Mouse (Mus musculus): ENCODE measurements around the gene Atxn10.

Gene Atxn10

DNA sequence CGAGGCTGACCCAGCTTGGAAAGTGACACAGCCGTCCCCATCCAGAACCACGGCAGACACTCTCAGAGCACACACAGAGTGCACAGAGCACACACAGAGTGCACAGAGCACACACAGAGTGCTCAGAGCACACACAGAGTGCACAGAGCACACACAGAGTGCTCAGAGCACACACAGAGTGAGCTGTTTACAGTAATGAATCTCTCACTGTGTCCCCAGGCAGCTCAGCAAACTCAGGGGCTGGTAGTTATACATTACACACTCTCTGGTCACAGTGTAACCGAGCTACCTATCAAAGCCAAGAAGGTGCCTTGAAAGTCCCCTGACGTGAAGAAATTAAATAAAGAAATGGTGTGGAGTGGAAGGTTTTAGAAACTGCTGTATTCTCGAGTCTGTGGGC lies 133.4 kb downstream of the Atxn10 start:
- no peak for DNase-seq (ENCODE audit: low read depth, low spot score)

DNA sequence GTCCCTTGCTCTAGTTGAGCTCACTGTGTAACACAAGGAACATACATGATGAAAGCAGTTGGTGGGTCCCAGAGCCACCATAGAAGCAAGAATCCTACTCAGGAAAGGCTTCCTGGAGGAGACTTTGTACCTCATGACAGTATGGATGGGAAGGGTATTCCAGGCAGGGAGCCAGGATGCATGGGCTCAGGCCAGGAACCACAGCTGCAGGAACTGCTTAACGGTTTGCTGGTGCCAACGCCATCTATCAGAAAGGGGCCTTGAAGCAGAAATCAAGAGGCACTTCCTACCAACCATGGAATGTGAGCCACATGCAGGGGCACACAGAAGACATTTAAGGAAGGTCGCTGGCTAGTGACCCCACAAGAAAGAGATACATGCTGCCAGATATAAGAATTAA lies 138.7 kb downstream of the Atxn10 start:
- DNase-seq (ENCODE audit: low read depth, low spot score), result no peak

DNA sequence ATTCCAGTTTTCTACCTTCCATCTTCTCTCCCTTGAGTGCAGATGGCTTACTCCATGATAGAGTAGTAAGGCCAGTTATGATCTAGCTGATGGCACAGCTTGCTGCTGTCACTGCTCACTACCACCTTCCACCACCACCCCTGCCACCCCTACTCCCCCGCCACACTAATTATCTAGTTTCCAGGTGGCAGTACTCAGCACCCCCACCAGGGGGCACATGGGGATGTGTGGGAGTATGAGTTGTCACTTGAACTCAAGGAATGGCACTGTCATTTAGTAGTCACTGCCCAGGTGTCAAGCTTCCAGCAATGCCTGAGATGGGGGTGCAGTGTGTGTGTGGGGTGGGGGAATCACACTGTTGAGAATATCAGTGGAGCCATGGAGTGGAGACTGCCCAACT lies 141.5 kb downstream of the Atxn10 start:
- DNase-seq (ENCODE audit: low read depth, low spot score), result peak; percentile 66

DNA sequence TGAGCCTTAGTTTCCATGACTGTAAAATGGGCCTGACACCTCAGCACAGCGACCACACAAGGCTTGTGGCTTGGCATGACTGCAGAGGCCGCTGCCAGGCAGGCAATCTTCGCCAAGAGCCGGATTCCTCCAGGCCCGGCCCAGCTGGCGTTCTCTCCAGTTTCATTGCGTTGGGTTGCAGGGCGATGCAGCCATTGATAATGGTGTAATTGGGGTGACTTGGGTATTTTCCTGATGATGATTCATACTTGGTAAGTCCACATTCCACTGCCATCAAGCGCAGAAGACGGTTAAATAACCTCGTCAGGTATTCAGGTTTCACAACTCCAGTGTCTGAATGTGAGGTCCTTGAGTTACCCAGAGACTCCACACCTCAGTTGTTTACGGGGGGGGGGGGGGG lies 143.3 kb downstream of the Atxn10 start:
- no peak for DNase-seq (ENCODE audit: low read depth, low spot score)

DNA sequence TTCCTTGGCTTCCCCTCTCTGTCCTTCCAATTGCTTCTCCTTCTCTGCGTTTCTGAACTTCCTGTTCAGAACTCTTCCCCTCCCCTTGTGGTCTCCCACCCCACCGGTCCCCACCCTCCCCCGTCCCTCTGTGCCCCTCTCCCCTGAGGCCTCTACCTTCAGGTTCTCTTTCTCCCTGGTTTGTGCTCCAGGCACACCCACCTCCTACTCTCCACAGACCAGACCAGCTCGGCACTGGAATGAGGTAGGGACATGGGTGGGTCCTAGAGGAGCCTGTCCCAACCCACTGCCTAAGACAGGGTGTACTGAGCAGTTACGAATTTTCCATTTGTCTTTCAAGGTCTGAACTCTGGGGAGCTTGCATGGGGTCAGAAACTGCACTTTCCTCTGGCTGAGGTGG lies 143.9 kb downstream of the Atxn10 start:
- no peak for DNase-seq (ENCODE audit: low read depth, low spot score)

DNA sequence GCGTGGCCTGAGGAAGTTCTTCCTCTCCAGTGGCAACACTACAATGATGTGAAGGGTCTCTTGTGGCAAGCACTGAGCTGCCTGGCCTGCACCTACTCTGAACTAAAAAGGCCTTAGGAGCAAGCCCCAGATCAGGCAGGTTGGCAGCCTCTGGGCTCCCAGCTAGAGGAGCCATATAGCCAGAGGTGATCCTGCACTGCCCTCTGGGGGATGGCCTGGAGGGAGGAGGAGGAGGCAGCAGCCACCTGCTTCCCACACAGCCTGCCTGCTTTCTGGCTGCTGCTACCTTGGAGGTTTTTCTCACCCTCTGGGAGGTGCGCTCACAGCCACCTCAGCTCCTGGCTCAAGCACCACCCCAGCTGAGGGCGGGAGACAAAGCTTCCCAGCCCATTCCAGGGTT lies 144.6 kb downstream of the Atxn10 start:
- DNase-seq (ENCODE audit: low read depth, low spot score), result peak; percentile 12

DNA sequence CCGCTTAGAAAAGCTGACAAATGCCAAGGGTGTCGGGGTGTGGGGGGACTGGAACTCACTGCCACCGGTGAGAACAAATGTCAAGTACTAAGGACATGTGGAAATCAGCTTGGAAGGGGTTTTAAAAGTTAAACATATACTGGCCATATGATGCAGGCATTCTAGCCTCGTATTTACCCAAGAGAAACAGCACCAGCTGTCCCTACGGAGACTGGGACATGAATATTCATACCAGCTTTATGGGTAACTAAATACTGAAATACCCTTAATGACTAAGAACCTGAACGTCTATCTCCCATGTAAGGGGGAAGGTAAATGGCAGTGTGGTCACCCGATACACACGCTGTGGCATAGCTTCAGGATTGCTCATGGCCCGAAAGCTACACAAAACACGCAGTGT lies 152.9 kb downstream of the Atxn10 start:
- DNase-seq (ENCODE audit: low read depth, low spot score), result no peak

DNA sequence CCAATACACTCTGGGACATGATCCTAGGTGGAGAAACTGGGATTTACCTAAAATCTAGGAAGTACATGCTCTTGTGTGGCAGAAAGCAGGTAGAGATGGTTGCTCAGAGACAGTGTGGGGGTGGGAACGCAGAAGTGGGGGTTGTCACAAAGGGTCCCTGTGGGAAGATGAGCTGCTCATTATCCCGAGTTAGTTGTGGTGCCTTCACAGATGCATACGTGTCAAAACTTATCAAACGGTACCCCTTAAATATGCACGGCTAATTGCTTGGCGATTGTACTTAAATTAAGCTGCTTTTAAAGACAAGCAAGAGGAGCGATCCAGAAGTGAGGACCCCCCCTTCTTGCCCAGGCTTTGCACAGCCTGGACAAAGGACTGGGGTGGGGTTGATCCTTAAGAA lies 153.7 kb downstream of the Atxn10 start:
- DNase-seq (ENCODE audit: low read depth, low spot score), result no peak

DNA sequence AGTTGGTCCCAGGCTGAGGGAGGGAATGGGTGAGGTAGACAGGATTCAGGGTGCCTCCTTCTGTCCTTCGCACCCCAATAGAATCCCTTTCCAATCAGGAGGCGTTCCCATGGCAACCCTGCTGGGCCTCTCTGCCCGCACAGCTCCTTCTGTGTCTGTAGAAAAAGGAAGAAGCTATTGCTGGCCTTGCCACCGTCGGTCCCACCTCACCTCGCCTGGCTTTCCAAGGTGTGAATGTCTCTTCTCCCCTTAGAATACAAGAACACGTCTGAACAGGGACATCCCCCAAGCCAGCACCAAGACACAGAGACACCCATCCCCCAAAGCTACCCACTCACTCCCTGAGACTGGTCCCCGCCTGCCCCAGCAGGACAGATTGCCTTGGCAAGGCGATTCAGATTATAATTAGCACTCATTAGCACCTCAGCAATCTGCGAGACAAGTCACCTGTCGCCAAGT lies 158.1 kb downstream of the Atxn10 start:
- DNase-seq (ENCODE audit: low read depth, low spot score), result no peak

DNA sequence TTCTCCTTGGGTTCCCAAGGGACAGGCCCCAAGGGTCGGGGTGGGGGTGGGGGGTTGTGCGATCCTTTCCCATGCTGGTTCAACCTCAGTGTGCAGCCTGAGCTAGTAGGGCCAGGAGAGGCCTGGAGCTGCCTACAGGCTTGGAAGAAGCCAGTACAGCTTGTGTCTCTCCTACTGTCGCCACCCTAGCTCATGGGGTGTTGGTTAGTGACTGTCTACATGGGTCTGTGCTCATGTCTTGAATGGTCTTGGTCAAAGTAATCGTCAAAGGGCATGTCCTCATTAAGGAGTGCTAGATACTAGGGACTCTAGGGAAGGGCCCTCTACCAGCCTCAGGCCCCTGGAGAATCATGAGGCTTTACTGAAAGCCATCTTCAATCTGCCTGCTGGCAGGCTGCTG lies 161.5 kb downstream of the Atxn10 start:
- no peak for DNase-seq (ENCODE audit: low read depth, low spot score)

DNA sequence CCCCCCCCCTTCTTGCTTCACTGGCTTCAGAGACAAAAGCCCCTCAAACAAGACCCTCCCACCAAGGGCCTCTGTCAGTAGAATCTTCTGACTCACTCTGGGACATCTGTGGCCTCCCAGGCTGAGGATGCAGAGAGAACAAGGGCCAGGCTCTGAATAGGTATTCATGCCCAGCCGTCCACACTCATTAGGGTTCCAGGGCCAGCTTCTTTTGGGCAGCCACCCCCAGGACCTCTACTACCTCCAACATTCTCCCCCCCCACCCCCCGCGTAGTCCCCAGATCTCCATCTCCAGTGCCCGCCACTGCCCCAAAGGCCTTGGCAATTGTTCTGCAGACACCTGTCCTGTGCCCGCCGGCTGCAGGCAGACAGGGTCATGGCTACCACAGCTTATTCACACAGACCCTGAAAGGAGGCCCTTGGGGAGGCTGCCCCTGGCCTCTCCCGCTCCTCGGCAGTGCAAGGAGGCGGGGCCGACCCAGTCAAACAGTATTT lies 162.0 kb downstream of the Atxn10 start:
- DNase-seq (ENCODE audit: low read depth, low spot score), result no peak

DNA sequence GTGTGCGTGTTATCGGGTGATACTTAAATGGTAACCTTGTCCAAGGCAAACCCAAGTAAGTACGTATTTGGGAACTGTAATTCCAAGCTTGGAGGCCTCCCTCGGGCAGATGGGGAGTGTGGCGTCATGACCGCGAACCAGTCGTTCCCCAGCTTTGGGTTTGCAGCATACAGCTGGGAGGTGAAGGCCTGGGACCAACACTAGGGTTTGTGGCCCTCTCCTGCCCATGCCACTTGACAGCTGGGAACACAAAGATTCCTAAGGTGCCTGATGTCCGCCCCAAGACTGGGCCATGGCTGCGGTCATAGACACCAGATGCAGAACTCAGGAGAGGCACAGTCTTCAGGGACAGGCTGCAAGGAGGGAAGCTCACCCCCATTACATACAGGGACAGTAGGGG lies 164.2 kb downstream of the Atxn10 start:
- no peak for DNase-seq (ENCODE audit: low read depth, low spot score)

DNA sequence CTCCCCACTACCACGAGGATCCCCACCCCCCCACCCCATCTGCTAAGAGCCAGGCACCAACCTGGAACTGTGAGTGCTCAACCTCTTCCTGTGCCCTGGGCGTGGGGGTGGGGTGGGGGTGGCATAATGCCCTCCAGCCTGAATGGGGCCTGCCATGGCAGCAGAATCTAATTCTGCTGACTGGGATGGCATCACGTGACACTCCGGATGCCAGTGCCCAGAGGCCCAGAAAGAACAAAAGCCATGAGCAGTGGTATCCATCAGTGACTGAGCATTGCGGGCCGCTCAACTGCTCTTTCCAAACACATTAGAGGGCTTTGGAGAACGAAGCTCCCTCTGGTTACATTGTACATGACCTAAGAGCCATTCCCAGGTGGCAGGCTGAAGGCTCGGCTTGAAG lies 167.1 kb downstream of the Atxn10 start, which contains the start of gene 7530416G11Rik:
Gene 7530416G11Rik, minus strand, starts transcription at position 101 of the 400 bp plus-strand sequence.
- DNase-seq (ENCODE audit: low read depth, low spot score), result no peak

DNA sequence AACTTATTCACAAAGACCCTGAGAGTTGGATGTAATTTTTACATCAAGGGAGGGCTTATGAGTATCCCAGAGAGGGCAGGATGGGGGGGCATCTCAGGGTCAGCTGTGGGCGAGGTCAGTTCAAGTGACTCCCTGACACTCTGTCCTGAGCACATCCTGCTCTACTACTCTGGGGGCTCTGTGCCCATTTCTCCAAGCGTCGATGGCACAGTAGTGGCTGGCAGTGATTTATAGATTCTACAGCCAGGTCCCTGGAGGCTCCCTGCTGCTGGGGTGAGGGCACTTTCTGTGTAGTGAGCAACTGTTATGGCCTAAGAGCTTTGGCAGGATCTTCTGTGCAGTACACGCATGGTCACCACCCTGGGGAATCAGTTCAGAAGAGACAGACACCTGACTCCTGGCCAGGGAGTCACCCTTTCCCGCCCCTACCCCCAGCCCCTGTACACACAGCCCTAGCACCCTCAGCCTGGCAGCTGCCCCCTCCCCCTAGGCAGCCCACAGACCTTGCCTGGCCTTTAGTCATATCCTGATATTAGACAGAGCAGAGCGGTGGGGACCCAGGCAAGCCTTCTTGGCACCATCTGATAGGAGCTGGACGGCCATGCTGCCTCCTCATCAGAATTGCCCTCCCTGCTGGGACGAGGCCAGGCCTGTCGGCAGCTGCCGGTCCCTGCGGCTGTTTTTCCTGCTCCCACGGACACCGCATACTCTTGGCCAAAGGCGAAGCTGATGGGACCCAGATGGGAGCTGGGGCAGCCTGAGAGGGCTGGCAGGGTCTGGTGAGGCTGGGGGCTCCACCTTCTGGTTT lies 169.3 kb downstream of the Atxn10 start:
- no peak for DNase-seq (ENCODE audit: low read depth, low spot score)

DNA sequence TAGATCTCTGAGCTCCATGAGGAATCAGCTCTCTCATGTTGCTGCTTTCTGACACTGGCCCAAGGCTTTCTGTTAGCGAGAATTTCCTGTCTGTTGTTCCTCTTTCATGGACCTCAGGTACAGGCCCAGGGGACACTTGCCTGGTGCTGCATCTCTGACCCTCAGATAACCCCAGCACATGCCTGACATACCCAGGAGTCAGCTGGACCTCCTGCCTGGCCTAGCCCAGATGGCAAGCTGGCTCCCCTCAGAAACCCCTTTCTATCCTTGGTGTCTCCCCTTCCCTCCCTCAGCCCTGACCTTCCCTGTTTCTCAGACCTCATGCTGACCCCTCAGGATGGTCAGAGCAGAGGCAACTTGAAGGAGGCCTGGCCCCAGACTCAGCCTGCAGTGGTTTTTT lies 170.6 kb downstream of the Atxn10 start:
- DNase-seq (ENCODE audit: low read depth, low spot score), result peak; percentile 18

DNA sequence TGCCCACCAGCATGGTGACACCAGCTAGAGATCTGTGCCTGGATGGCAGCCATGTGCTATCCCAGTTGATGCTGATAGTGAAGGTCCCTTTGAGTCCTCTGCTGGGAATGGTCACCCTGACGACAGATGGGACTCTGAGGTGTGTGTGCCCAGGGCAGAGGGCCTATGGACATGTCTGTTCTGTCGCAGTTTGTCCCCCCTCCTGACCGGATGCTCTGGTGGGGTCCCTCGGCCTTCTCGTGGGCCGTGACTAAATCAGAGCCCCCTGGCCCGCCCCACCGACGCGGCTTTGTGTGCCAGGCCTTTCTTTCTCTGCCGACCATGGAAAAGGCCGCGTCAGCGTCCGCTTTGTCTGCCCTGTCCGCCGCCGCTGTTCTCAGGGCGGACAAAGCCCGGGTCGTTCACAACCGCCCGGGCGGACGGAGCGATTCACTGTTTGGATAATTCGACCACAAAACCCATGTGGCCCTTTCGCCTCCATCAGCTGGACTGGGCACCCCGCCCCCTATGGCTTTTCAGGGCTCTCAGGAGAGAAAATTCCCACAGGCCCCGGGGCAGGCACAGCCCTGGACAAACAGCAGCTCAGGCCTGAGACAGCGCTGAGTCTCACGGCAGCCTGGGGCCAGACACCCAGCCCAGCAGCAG lies 171.4 kb downstream of the Atxn10 start:
- no peak for DNase-seq (ENCODE audit: low read depth, low spot score)

Measured in A20 (cell line).